Mouse (Mus musculus): ENCODE results near the gene Vsx2. TPM values are rescaled to one million over a fixed set of nuclear protein-coding genes. Genes with fewer than 3 reads are reported as not detected.
"Not testable (repeated sequence)": the region's sequence is repeated elsewhere in the genome, so short reads cannot be mapped to it uniquely, and the experiment has no call there.

Gene Vsx2
- not detected for polyA plus RNA-seq (2017; shearing (Covaris generic))

- ATAC-seq, result no peak
Observed at GRCm38 (mm10) chr12:84569336-84569970, at the start of gene Vsx2. Vsx2 (plus strand) TSS chr12:84569762.

DNA sequence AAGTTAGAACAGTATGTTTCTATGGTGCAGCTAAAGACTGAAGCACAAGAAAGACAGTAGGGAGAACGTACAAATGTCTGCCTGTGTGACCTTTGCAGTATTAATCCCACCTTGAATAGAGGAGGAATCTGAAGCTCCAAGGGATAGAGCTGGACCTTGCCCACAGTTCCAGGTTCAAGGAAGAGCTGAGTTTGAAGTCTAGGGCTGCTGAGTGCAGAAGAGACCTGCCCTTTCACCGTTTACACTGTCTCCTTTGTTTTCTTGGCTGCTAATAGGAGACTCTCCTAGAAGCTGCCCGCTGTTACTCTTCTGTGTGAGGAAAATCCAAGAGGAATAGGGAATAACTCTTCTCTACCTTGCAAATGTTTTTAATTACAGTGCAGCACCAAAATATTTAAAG, 45.8 kb upstream of the Vsx2 start:
- ATAC-seq, result no peak

GRCm38 (mm10) chr12:84524147-84525050, 45.2 kb upstream of the Vsx2 start:
- ATAC-seq, result peak; percentile 16

DNA sequence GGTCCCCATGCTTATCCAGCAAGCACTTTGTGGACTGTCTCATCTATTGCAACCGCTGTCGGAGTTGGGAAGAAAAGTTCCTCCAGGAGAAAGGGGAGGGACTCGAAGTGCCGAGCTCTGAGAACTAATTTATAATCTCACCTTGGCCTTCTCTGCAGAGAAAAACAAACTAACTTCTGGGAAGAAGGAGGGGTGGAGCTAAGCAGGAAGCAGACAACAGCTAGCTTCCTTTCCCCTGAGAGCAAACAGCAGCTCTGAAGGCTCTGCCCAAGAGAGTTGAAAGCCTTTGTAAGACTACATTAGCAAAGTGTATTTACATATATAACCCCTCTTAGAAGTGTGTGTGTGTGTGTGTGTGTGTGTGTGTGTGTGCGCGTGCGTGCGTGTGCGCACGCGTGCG, 44.1 kb upstream of the Vsx2 start:
- ATAC-seq, result peak; percentile 73

DNA sequence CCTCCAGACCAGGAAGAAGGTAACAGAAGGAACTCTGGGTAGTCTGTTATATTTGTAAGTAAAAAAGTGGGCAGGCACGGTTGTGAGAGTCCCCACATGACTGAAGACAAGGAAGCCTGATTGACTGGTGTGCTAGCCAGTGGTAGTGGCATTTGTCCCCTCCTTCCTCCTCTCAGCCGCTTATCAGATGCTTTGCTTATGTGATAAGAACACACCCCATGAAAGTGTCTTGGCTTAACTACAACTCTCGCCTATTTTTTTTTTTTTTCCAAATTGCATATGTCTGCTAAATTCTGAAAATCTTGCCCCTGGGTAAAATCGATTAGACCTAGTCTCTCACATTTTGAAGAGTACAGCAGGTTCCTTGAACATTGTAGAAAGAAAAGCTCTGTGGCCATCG, 39.1 kb upstream of the Vsx2 start:
- ATAC-seq, result no peak

- no peak for ATAC-seq
Observed at GRCm38 (mm10) chr12:84531906-84532829, 37.4 kb upstream of the Vsx2 start.

- ATAC-seq, result no peak
Observed at GRCm38 (mm10) chr12:84532830-84533199, 36.7 kb upstream of the Vsx2 start.

- ATAC-seq, result no peak
Observed at GRCm38 (mm10) chr12:84533706-84534486, 35.7 kb upstream of the Vsx2 start.

DNA sequence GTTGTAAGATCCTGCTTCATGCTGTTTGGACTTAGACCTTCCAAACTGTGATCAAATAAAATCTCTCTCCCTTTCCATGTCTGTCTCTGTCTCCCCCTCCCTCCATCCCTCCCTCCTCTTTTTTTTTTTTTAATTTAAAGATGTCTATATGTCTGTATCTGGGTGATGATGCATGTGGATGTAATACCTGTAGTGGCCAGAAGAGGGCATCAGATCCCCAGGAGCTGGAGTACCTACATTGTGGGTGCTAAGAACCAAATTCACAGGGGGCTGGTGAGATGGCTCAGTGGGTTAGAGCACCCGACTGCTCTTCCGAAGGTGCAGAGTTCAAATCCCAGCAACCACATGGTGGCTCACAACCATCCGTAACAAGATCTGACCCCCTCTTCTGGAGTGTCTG, 30.0 kb upstream of the Vsx2 start:
- ATAC-seq, result not testable (repeated sequence)

DNA sequence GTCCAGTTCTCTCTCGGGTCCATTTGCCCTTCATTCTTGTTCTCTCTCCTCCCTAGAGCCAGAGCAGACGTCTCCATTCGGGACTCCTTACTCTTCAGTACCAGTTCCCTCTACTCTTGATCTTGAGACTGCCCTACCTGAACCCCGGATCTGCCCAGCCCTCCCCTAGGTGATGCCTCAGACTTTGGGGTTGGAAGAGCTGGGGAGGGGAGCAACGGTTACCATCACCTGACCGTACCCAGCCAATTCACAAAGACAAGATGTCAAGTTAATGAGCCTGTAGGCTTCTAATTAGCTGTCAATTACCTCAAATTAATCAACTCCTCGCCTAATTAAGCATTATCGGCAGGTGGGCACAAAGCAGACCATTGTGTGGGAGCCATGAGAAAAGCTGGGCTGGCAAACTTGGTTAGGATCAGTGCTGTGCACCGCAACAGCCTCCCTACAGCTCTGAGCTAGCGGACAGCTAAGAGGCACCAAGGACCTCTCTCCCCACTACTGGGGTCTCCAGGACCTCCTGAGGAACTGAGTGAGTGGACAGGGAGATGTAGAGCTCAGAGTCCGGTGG, 28.1 kb upstream of the Vsx2 start:
- ATAC-seq, result no peak

- ATAC-seq, result no peak
Observed at GRCm38 (mm10) chr12:84546028-84546427, 23.5 kb upstream of the Vsx2 start.

DNA sequence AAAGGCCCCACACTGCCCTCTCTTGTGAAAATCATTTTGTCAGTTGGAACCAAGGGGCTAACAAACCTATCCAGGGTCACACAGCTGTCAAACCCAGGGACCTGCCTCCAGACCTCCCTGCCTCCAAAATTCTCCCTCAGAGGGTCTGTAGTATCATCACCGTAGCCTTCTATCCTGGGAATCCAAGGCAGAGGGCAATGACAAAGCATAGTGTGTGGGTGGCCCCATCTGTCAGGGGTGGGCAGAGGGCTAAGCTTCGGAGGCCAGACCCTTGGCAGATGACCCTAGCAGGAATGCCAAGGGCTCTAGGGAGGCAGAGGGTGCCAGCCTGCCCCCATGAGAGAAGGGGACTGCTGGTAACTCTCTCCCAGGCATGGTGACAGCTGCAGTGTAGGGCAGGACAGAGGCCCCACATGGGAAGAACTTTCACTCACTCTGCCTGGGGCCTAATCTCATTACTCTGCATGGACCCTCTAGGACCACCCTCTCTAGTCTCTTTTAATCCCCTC, 22.9 kb upstream of the Vsx2 start:
- no peak for ATAC-seq

DNA sequence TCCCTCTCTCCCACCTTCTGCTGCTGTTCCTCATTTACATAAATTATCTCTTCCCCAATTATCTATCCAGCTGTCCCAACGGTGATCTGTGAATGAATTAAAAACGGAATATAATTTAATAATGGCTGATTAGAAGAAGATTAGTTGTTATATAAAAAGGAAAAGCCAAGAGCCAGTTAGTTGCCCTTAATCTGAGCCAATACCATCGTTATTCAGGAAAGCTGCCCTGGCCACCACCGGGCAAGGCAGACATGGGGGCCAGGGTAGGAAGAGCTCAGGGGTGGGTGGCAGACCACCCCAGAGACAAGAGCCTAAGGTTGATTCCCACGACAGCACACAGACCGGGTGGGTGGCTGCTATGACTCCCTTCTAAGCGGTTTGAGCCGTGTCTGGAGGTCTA, 21.3 kb upstream of the Vsx2 start:
- ATAC-seq, result no peak

GRCm38 (mm10) chr12:84555218-84555617, 14.3 kb upstream of the Vsx2 start:
- ATAC-seq, result no peak

DNA sequence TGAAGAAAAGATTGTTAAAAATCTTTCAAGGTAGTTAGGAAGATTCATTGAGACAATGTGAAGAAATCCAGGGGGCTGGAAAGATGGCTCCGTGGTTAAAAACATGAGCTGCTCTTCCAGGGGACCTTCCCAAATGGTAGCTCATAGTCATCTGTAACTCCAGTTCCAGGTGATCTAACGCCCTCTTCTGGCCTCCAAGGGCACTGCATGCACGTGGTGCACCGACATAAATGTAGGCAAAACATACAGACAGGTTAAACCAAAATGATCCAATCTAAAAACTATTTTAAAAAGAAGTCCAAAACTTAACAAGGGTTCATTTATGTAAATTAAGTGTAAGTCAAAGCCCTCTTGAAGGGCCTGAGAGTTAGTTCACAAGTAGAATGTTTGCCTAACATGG, 7.0 kb upstream of the Vsx2 start:
- ATAC-seq, result no peak

DNA sequence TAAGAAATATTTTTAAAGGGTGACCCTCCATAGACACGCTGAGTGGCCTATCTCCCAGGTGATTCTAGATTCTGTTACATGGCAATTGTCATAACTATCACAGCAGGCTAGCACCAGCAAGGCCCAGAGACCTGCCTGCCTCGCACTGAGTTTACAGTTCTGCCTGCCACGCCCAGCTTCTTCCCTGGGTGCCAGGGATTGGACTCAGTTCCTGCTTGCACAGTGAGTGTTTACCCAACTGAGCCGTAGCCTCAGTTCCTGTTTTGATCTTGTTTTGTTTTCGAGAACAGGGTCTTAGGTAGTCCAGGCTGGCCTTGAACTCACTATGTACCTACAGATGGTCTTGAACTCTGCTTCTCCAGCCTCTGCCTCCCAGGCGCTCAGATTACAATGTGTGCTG, 2.0 kb upstream of the Vsx2 start:
- ATAC-seq, result no peak

- no peak for ATAC-seq
Observed at GRCm38 (mm10) chr12:84569976-84570693, 573 bp downstream of the Vsx2 start.

GRCm38 (mm10) chr12:84570694-84571415, 1.3 kb downstream of the Vsx2 start:
- no peak for ATAC-seq

- no peak for ATAC-seq
Observed at GRCm38 (mm10) chr12:84571466-84572340, 2.1 kb downstream of the Vsx2 start.

All from activated CD4-positive, CD25-positive, alpha-beta regulatory T cell, adult 4 months (primary cell).